Mouse (Mus musculus) cerebellum, postnatal 14 days (tissue): ENCODE results near the gene Rtca.

Experiments used
- DNase-seq, 2 experiments: peaks; one replicate each; pipeline ENCODE4 v3.0.0; 2021; ENCODE audit warnings: mixed read lengths in 2 of 2

Gene Rtca

GRCm38 (mm10) chr3:116474602-116475001 lies 33.4 kb downstream of the Rtca start:
- DNase-seq: no peak

GRCm38 (mm10) chr3:116465709-116466108 lies 42.3 kb downstream of the Rtca start:
- DNase-seq: no peak

- no peak for DNase-seq
Observed at GRCm38 (mm10) chr3:116464318-116464717, 43.7 kb downstream of the Rtca start.

GRCm38 (mm10) chr3:116461053-116461452 lies 47.0 kb downstream of the Rtca start:
- no peak for DNase-seq

GRCm38 (mm10) chr3:116454529-116454928 lies 53.5 kb downstream of the Rtca start:
- DNase-seq: no peak

- no peak for DNase-seq
Observed at GRCm38 (mm10) chr3:116450741-116451140, 57.3 kb downstream of the Rtca start.

GRCm38 (mm10) chr3:116444327-116444726 lies 63.7 kb downstream of the Rtca start:
- peak; percentile 16 to 22 for DNase-seq

- no peak for DNase-seq
Observed at GRCm38 (mm10) chr3:116442788-116443187, 65.2 kb downstream of the Rtca start.

GRCm38 (mm10) chr3:116441518-116442205 lies 66.3 kb downstream of the Rtca start:
- DNase-seq: no peak

GRCm38 (mm10) chr3:116440066-116440997 lies 67.7 kb downstream of the Rtca start:
- no peak for DNase-seq
